Mouse (Mus musculus) heart, postnatal 0 days (tissue): Measurements from ENCODE around the gene Stap2. TPM values are rescaled to one million over a fixed set of nuclear protein-coding genes. Genes with fewer than 3 reads are reported as not detected.

ENCODE experiments used
- ATAC-seq: fragments of 200-750 bp; cut with Nextera tagmentation; 2 replicates; pipeline ENCODE4 v1.8.0; 2017; ENCODE audit warnings: low read depth, moderate number of reproducible peaks, moderate library complexity; ENCODE audit not compliant: insufficient read depth
- DNase-seq: peaks from one replicate; pipeline ENCODE4 v3.0.0-alpha.2; 2016; ENCODE audit warnings: low spot score
- H3K27ac ChIP-seq: fragments of 300-500 bp; sonication (generic); 2 replicates; pipeline ENCODE4 v1.5.1; 2014; ENCODE audit warnings: low read depth, mild to moderate bottlenecking
- H3K27me3 ChIP-seq: fragments of 300-500 bp; sonication (generic); 2 replicates; pipeline ENCODE4 v1.6.1; 2014; ENCODE audit warnings: low read length, mixed read lengths; ENCODE audit not compliant: control insufficient read depth, insufficient read depth
- H3K36me3 ChIP-seq: fragments of 300-500 bp; sonication (generic); replicated peaks from 2 replicates; pipeline ENCODE4 v1.6.1; 2014; ENCODE audit warnings: low read length, mixed read lengths; ENCODE audit not compliant: control insufficient read depth, insufficient read depth
- H3K4me1 ChIP-seq: fragments of 300-500 bp; sonication (generic); 2 replicates; pipeline ENCODE4 v1.6.1; 2014; ENCODE audit warnings: antibody characterized with exemption; ENCODE audit not compliant: control insufficient read depth, insufficient read depth
- H3K4me2 ChIP-seq: fragments of 300-500 bp; sonication (generic); 2 replicates; pipeline ENCODE4 v1.6.1; 2014; ENCODE audit warnings: low read depth, mild to moderate bottlenecking, low read length, moderate library complexity
- H3K4me3 ChIP-seq: fragments of 300-500 bp; sonication (generic); 2 replicates; pipeline ENCODE4 v1.5.1; 2014; ENCODE audit warnings: low read depth, low read length
- H3K9ac ChIP-seq: fragments of 300-500 bp; sonication (generic); replicated peaks from 2 replicates; pipeline ENCODE4 v1.6.1; 2014; ENCODE audit warnings: low read depth, low read length, mixed read lengths
- H3K9me3 ChIP-seq: fragments of 300-500 bp; sonication (generic); replicated peaks from 2 replicates; pipeline ENCODE4 v1.6.1; 2016; ENCODE audit warnings: low read length; ENCODE audit not compliant: control insufficient read depth
- CTCF ChIP-seq: IDR thresholded peaks from 2 replicates; pipeline ENCODE4 v1.5.1; 2016; ENCODE audit warnings: antibody characterized with exemption, control low read depth, low read depth
- EP300 ChIP-seq: IDR thresholded peaks from 2 replicates; pipeline ENCODE4 v1.6.1; 2016; ENCODE audit warnings: antibody characterized with exemption, low read depth
- WGBS: fragments of 180-500 bp; shearing (Covaris S2); extraction: QIAGEN DNeasy Blood & Tissue Kit; methylation state at CpG from one replicate; pipeline ENCODE4 v1.1.7; 2014; 5-methylcytosine and 5-hydroxymethylcytosine counted together
- polyA plus RNA-seq: library from polyadenylated mRNA; unstranded; fragments of >200 nt; fragmentation: Nextera tagmentation; extraction: Ambion mirVana; gene quantifications from 2 replicates; pipeline ENCODE4 v1.2.1, GENCODE M21; 2015
- total RNA-seq: library from RNA; depleted of rRNA; stranded (reverse); fragments of >200 nt; gene quantifications from 2 replicates; pipeline ENCODE4 v1.2.3, GENCODE M21; 2014; ENCODE audit warnings: low replicate concordance; rRNA removed

Stap2 gene
- total RNA-seq, result 14.3 and 23.7 TPM in 2 replicates
- 16.0 and 17.2 TPM in 2 replicates for polyA plus RNA-seq

- Histone ChIP-seq H3K4me1 (peaks cover 16% of the 10 kb centered on the region), H3K4me2 (peak within 1 kb of the TSS; percentile 50), H3K9ac (no peak within 1 kb of the TSS), H3K9me3 (no peaks in the 10 kb centered on the region), H3K27me3 (peaks cover 4% of the 10 kb centered on the region; the same call in 1 of the 2 replicates), H3K27ac (peak within 1 kb of the TSS; percentile 50), H3K36me3 (0 out of 2 replicates have a peak, but pooled peaks cover 9% of the 10 kb centered on the region), H3K4me3 (peak within 1 kb of the TSS; percentile 36)
- ATAC-seq (no peak), DNase-seq (peak; percentile 88)
- WGBS, result 32% methylated on average over 13 of the region's 13 CpGs
- TF ChIP-seq EP300, result 0 out of 2 replicates have a peak, but pooled peaks have one; percentile 34
- no peak for TF ChIP-seq CTCF
Measured at GRCm38 (mm10) chr17:56005415-56006061, at the start of gene Stap2, which contains the start of gene Mpnd. Gene Stap2 (minus strand): TSS chr17:56005584. Gene Mpnd (plus strand): TSS chr17:56005711.

- H3K27ac ChIP-seq, result no peak overlapping the region
- no peak overlapping the region for H3K4me2 ChIP-seq
- H3K27me3 ChIP-seq, result no peaks in the 10 kb centered on the region
- no peaks in the 10 kb centered on the region for H3K9me3 ChIP-seq
- no peak overlapping the region for H3K4me3 ChIP-seq
- peaks cover 34% of the 10 kb centered on the region for H3K36me3 ChIP-seq
- DNase-seq, result no peak
- H3K9ac ChIP-seq, result no peak overlapping the region
- no peaks in the 10 kb centered on the region for H3K4me1 ChIP-seq
- ATAC-seq, result no peak
- no peak for TF ChIP-seq EP300
- no peak for TF ChIP-seq CTCF
Measured at GRCm38 (mm10) chr17:56054938-56055337, 49.6 kb upstream of the Stap2 start.

DNA sequence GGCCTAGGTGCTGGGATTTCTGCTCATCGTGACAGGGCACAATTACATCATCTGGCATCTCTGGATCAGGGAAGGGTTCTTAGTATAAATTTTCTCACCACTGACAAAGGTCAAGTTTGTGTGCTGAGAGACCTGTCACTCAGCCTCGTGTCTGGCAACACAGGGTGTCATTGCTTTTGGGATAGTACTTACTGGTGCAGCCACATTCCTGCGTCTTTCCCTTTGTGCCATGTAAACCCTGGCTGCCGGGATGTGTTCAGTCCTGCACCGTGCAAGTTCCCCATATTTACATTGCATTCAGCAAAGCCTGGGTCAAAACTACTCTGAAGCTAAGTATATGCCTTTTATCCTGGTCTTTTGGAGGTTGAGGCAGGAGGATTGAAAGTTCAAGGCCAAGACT is 46.0 kb upstream of the Stap2 start:
- ATAC-seq (no peak), DNase-seq (no peak)
- Histone ChIP-seq H3K27me3 (no peaks in the 10 kb centered on the region), H3K4me1 (no peaks in the 10 kb centered on the region), H3K36me3 (peaks cover 42% of the 10 kb centered on the region), H3K27ac (no peak overlapping the region), H3K9me3 (no peaks in the 10 kb centered on the region), H3K4me2 (no peak overlapping the region), H3K9ac (no peak overlapping the region), H3K4me3 (no peak overlapping the region)
- WGBS, result 80% methylated on average over 5 of the region's 5 CpGs
- no peak for TF ChIP-seq EP300
- no peak for TF ChIP-seq CTCF

- TF ChIP-seq CTCF, result no peak
- no peak for TF ChIP-seq EP300
- DNase-seq (no peak), ATAC-seq (no peak)
- Histone ChIP-seq H3K9me3 (no peaks in the 10 kb centered on the region), H3K4me1 (peaks cover 6% of the 10 kb centered on the region), H3K36me3 (no peaks in the 10 kb centered on the region; the same call in 1 of the 2 replicates), H3K4me2 (peak overlapping the region; percentile 96), H3K27me3 (no peaks in the 10 kb centered on the region), H3K27ac (peak overlapping the region; percentile 58), H3K9ac (peak overlapping the region; percentile 79), H3K4me3 (peak overlapping the region; percentile 88)
- WGBS, result under 1% methylated on average over 12 of the region's 12 CpGs
Measured at GRCm38 (mm10) chr17:56040857-56041163, 35.4 kb upstream of the Stap2 start.

DNA sequence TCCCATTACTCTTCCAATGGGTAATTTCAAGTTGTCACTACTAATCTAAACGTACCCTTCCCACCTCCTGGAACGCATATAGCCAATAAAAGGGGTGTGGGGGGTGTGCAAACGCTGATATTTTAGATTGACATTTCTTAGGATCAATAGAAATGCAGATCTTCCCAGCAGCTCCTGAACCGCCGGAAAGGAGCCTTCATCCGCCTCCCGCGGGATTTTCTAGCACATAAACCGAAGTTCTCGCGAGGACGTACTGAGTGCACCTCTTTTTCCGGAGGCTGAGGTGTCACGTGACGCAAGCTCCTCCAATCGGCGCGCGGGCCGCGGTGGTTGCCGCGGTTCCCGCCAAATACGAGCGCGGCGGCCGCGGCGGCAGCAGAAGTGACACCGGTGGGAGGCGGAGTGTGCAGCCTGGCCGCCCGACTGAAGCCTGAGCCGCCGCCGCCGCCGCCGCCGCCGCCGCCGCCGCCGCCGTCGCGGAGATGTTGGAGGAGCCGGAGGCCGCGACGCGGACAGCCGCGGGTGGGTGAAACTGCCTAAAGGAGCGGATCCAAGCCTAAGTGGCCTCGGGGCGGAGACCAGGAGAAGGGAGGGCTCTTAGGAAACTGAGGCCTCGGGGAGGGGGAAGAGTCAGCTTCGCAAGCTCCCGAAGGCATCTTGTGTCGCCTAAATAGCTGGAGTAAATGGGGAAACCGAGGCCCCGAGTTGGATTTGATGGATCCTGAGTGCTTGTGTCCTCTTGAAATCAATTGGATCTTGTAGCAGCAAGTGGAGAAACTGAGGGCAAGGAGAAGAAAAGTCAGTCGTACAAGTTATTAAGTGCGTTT is 34.9 kb upstream of the Stap2 start, which contains the start of gene Chaf1a:
Gene Chaf1a, plus strand, starts transcription at position 410 of the 827 bp plus-strand sequence.
- peak within 1 kb of the TSS; percentile 58 for H3K27ac ChIP-seq
- H3K36me3 ChIP-seq, result no peaks in the 10 kb centered on the region; the same call in 1 of the 2 replicates
- H3K27me3 ChIP-seq, result no peaks in the 10 kb centered on the region
- TF ChIP-seq CTCF (no peak), EP300 (peak; percentile 35; the same call in 1 of the 2 replicates)
- peak; percentile 81 for ATAC-seq
- H3K4me3 ChIP-seq, result peak within 1 kb of the TSS; percentile 88
- peak within 1 kb of the TSS; percentile 79 for H3K9ac ChIP-seq
- H3K4me1 ChIP-seq, result peaks cover 11% of the 10 kb centered on the region
- peak within 1 kb of the TSS; percentile 96 for H3K4me2 ChIP-seq
- DNase-seq, result peak; percentile 99
- no peaks in the 10 kb centered on the region for H3K9me3 ChIP-seq
- under 1% methylated on average over 56 of the region's 68 CpGs for WGBS
